Mouse (Mus musculus) bone marrow, adult 2 months (tissue): ENCODE data around the gene Sox5.

Experiments
- CTCF ChIP-seq: fragments of 200-500 bp; IDR thresholded peaks from 2 replicates; pipeline ENCODE4 v1.5.1; 2011; ENCODE audit warnings: low read length, control low read depth; ENCODE audit not compliant: control insufficient read depth, insufficient read depth
- POLR2A ChIP-seq: fragments of 200-500 bp; IDR thresholded peaks from 2 replicates; pipeline ENCODE4 v1.6.1; 2011; ENCODE audit warnings: low read depth, mild to moderate bottlenecking, control low read depth, low read length, borderline replicate concordance; ENCODE audit not compliant: control insufficient read depth

DNA sequence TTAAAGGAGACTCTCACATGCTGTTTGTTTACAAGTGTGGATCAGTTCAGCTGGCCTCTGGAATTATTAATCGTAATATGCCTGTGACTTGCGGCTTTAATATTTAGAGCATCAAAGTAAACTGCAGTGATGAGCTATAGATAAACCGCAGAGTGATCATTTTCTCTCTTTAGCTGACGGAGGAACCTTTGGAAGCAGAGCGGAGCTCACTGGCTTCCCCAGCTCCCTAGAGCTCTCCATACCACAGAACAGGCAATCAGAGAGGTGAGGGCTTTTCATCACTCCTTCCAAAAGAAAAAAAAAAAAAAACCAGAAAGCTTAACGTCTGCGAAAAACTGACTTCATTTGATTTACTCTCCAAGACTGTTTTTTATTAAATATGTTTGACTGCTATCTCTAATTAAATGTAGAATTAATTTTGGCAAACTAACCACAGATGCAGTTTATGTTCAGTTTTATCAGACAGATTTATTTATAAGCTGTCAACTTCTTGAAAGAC, 469.4 kb downstream of the Sox5 start:
- TF ChIP-seq CTCF = no peak
- TF ChIP-seq POLR2A = no peak
